Mouse (Mus musculus) kidney, embryonic 14.5 days (tissue): ENCODE results near the gene Ren1. TPM values are rescaled to one million over a fixed set of nuclear protein-coding genes. Genes with fewer than 3 reads are reported as not detected.
A peak's percentile ranks its signal among the peaks of the same experiment; 100 is the strongest.

ENCODE experiments used
- ATAC-seq: fragments of 200-750 bp; cut with Nextera tagmentation; 2 replicates; pipeline ENCODE4 v1.8.0; 2017; ENCODE audit warnings: moderate number of reproducible peaks, mild to moderate bottlenecking, moderate TSS enrichment, moderate library complexity; ENCODE audit not compliant: low FRiP score, low TSS enrichment
- H3K27ac ChIP-seq: fragments of 300-500 bp; sonication (generic); 2 replicates; pipeline ENCODE4 v1.5.1; 2014; ENCODE audit warnings: low read depth, mild to moderate bottlenecking, low read length, moderate library complexity, mixed read lengths
- H3K27me3 ChIP-seq: fragments of 300-500 bp; sonication (generic); 2 replicates; pipeline ENCODE4 v1.6.1; 2014; ENCODE audit warnings: mild to moderate bottlenecking, low read length; ENCODE audit not compliant: control insufficient read depth, insufficient read depth
- H3K36me3 ChIP-seq: fragments of 300-500 bp; sonication (generic); 2 replicates; pipeline ENCODE4 v1.6.1; 2014; ENCODE audit warnings: low read length, mixed read lengths; ENCODE audit not compliant: control insufficient read depth, insufficient read depth
- H3K4me1 ChIP-seq: fragments of 300-500 bp; sonication (generic); 2 replicates; pipeline ENCODE4 v1.6.1; 2014; ENCODE audit warnings: low read length, mixed read lengths; ENCODE audit not compliant: control insufficient read depth, insufficient read depth
- H3K4me2 ChIP-seq: fragments of 300-500 bp; sonication (generic); replicated peaks from 2 replicates; pipeline ENCODE4 v1.6.1; 2014; ENCODE audit warnings: low read depth, mild to moderate bottlenecking, low read length
- H3K4me3 ChIP-seq: fragments of 300-500 bp; sonication (generic); 2 replicates; pipeline ENCODE4 v1.5.1; 2014; ENCODE audit warnings: mild to moderate bottlenecking, low read length
- H3K9ac ChIP-seq: fragments of 300-500 bp; sonication (generic); 2 replicates; pipeline ENCODE4 v1.6.1; 2014; ENCODE audit warnings: low read depth, mild to moderate bottlenecking, low read length, moderate library complexity
- H3K9me3 ChIP-seq: fragments of 300-500 bp; sonication (generic); 2 replicates; pipeline ENCODE4 v1.6.1; 2016; ENCODE audit warnings: low read length; ENCODE audit not compliant: control insufficient read depth
- WGBS: fragments of 180-500 bp; shearing (Covaris S2); extraction: QIAGEN DNeasy Blood & Tissue Kit; methylation state at CpG from one replicate; pipeline ENCODE4 v1.1.7; 2014; 5-methylcytosine and 5-hydroxymethylcytosine counted together
- polyA plus RNA-seq: library from polyadenylated mRNA; unstranded; fragments of >200 nt; fragmentation: Nextera tagmentation; extraction: Ambion mirVana; gene quantifications from 2 replicates; pipeline ENCODE4 v1.2.1, GENCODE M21; 2014

Ren1 gene
- polyA plus RNA-seq, 1 experiment from 2014 or later = 92.1 TPM

GRCm38 (mm10) chr1:133406614-133407013 is 56.3 kb downstream of the Ren1 start:
- Histone ChIP-seq H3K9me3 (no peaks in the 10 kb centered on the region), H3K9ac (no peak overlapping the region), H3K4me3 (no peak overlapping the region), H3K36me3 (no peaks in the 10 kb centered on the region), H3K27me3 (no peaks in the 10 kb centered on the region), H3K4me1 (peaks cover 21% of the 10 kb centered on the region), H3K27ac (0 out of 2 replicates have a peak overlapping the region, but pooled peaks have one; percentile 26), H3K4me2 (no peak overlapping the region)
- ATAC-seq = no peak
- 84% methylated on average over 7 of the region's 7 CpGs for WGBS

GRCm38 (mm10) chr1:133407436-133407835 is 57.1 kb downstream of the Ren1 start:
- Histone ChIP-seq H3K36me3 (no peaks in the 10 kb centered on the region), H3K4me3 (no peak overlapping the region), H3K27me3 (no peaks in the 10 kb centered on the region), H3K4me2 (no peak overlapping the region), H3K4me1 (peaks cover 21% of the 10 kb centered on the region), H3K27ac (no peak overlapping the region), H3K9ac (no peak overlapping the region), H3K9me3 (no peaks in the 10 kb centered on the region)
- no peak for ATAC-seq
- whole genome bisulfite sequencing = 65% methylated on average over 6 of the region's 6 CpGs

DNA sequence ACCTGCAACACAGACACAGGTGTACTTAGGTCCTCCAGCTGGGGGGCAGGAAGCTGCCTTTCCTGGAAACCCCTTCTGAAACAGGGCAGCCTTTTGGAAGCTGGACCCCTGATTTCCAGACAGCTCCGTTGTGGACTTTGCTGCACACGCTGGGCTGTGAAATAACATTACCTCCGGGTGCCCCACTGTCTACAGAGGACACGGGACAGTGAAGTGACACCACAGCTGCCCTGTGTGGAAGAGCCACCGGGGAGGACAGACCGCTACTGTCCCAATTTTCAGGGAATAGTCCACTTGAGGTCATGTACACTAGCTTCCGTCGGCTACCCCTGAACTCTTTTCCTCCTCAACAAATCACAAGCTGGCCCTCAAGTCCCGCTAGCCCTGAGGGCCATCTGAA is 58.0 kb downstream of the Ren1 start:
- no peak overlapping the region; the same call in 1 of the 2 replicates for H3K27ac ChIP-seq
- WGBS = 26% methylated on average over 9 of the region's 9 CpGs
- H3K9me3 ChIP-seq = no peaks in the 10 kb centered on the region
- H3K4me3 ChIP-seq = no peak overlapping the region
- no peak overlapping the region for H3K4me2 ChIP-seq
- H3K4me1 ChIP-seq = peaks cover 29% of the 10 kb centered on the region
- no peaks in the 10 kb centered on the region for H3K36me3 ChIP-seq
- H3K27me3 ChIP-seq = no peaks in the 10 kb centered on the region
- H3K9ac ChIP-seq = no peak overlapping the region
- no peak for ATAC-seq

DNA sequence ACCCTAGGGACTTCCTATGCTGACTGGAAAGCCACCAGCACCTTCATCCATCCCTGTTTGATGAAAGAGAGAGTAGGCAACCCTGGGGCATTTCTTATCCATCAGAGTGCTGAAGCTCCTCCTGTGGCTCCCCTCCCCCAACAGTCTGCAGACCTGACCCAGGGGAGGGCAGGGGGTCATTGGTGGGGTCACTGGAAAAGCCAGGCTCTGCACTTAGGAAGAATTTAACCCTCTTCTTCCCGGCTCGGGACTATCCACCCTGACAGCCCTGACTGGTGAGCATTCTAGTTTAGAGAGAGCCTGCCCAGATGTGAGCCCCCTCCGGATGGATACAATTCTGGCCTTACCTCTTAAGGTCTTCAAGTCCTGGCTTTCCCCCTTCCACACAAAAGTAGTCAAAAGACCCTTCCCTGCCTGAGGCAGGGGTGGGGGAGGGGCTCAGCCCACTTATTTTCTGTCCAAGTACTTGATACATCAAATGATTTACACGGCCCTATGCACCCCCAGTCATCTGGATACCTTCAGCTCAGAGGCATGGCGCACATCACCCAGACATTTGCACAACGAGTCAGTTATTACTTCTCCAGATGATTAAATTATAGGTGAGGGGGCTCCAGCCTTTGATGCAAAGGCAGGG is 58.7 kb downstream of the Ren1 start:
- Histone ChIP-seq H3K4me2 (peak overlapping the region; percentile 10; the same call in 1 of the 2 replicates), H3K4me3 (no peak overlapping the region), H3K4me1 (peaks cover 36% of the 10 kb centered on the region), H3K9me3 (no peaks in the 10 kb centered on the region), H3K36me3 (no peaks in the 10 kb centered on the region), H3K9ac (no peak overlapping the region), H3K27me3 (no peaks in the 10 kb centered on the region), H3K27ac (no peak overlapping the region)
- ATAC-seq = 0 out of 2 replicates have a peak, but pooled peaks have one; percentile 20
- WGBS = 10% methylated on average over 6 of the region's 6 CpGs

GRCm38 (mm10) chr1:133409786-133410185 is 59.5 kb downstream of the Ren1 start:
- Histone ChIP-seq H3K36me3 (no peaks in the 10 kb centered on the region), H3K27ac (no peak overlapping the region), H3K4me2 (no peak overlapping the region), H3K9me3 (no peaks in the 10 kb centered on the region), H3K4me1 (peaks cover 43% of the 10 kb centered on the region), H3K4me3 (no peak overlapping the region), H3K27me3 (no peaks in the 10 kb centered on the region), H3K9ac (no peak overlapping the region)
- WGBS = 65% methylated on average over 9 of the region's 9 CpGs
- no peak for ATAC-seq

Other genes with a start within 250 kb of the Ren1 start
- gene Ppp1r15b, start 219.4 kb upstream of the Ren1 start, polyA plus RNA-seq = 17.9 and 49.4 TPM in 2 replicates
- 3.3 and 6.1 TPM in 2 replicates for gene Plekha6, start 186.3 kb upstream of the Ren1 start, polyA plus RNA-seq
- 2.6 and 6.1 TPM in 2 replicates for gene Golt1a, start 40.7 kb upstream of the Ren1 start, polyA plus RNA-seq
- gene Kiss1, start 28.6 kb upstream of the Ren1 start, polyA plus RNA-seq = not detected in 2 replicates
- 1.7 and 2.0 TPM in 2 replicates for gene Etnk2, start 13.1 kb downstream of the Ren1 start, polyA plus RNA-seq
- 13.8 and 16.2 TPM in 2 replicates for gene Sox13, start 73.9 kb downstream of the Ren1 start, polyA plus RNA-seq